Mouse (Mus musculus): ENCODE results near the gene Taar7e. TPM values are rescaled to one million over a fixed set of nuclear protein-coding genes. Genes with fewer than 3 reads are reported as not detected.

The Taar7e gene
- not detected in 2 replicates for polyA plus RNA-seq (2015; fragmentation: Nextera tagmentation; extraction: Ambion mirVana)

GRCm38 (mm10) chr10:24037314-24037713, at the start of gene Taar7e:
Taar7e (plus strand) TSS chr10:24037614.
- Histone ChIP-seq H3K9ac (no peak within 1 kb of the TSS), H3K36me3 (no peaks in the 10 kb centered on the region), H3K4me1 (no peaks in the 10 kb centered on the region), H3K4me2 (no peak within 1 kb of the TSS), H3K27me3 (no peaks in the 10 kb centered on the region), H3K27ac (no peak within 1 kb of the TSS), H3K4me3 (no peak within 1 kb of the TSS), H3K9me3 (no peaks in the 10 kb centered on the region)
- no peak for ATAC-seq (ENCODE audit: insufficient number of reproducible peaks, low FRiP score, low TSS enrichment, low read depth)
- WGBS: 85% methylated on average over 2 of the region's 2 CpGs

DNA sequence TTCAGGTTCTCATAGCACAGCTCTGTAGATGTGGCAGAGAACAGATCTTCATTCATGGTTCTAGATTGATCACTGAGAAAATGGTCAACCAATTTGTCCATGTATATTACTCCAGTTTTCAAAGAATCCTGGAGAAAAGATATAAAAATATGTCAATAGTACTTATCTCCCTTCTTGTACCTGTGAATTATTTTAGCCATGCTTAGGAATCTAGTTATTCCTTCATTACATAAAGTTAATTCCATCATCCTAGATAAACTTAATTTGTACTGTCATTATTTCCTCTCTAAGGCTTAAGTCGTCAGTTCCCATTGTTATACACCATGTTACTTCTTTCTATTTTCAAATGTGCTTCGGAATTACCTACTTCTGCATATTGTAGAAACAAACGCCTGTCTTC, 44.0 kb upstream of the Taar7e start, which contains the start of gene Taar7a:
Taar7a (minus strand) TSS at position 101 of the 400 bp plus-strand sequence.
- Histone ChIP-seq H3K27me3 (no peaks in the 10 kb centered on the region), H3K9me3 (no peaks in the 10 kb centered on the region), H3K27ac (no peak within 1 kb of the TSS), H3K9ac (no peak within 1 kb of the TSS), H3K4me1 (no peaks in the 10 kb centered on the region), H3K36me3 (no peaks in the 10 kb centered on the region), H3K4me2 (no peak within 1 kb of the TSS), H3K4me3 (no peak within 1 kb of the TSS)
- 80% methylated on average over 3 of the region's 3 CpGs for WGBS
- no peak for ATAC-seq (ENCODE audit: insufficient number of reproducible peaks, low FRiP score, low TSS enrichment, low read depth)

GRCm38 (mm10) chr10:23999639-24000038, 37.8 kb upstream of the Taar7e start, which contains the start of gene Taar7b:
Taar7b (plus strand) TSS chr10:23999939.
- WGBS: 84% methylated on average over 1 of the region's 1 CpGs
- no peaks in the 10 kb centered on the region for H3K9me3 ChIP-seq

GRCm38 (mm10) chr10:24006442-24006841, 31.0 kb upstream of the Taar7e start:
- H3K36me3 ChIP-seq: no peaks in the 10 kb centered on the region
- 72% methylated on average over 1 of the region's 1 CpGs for WGBS
- no peak overlapping the region for H3K27ac ChIP-seq
- no peaks in the 10 kb centered on the region for H3K9me3 ChIP-seq
- no peaks in the 10 kb centered on the region for H3K27me3 ChIP-seq
- H3K9ac ChIP-seq: no peak overlapping the region
- no peak overlapping the region for H3K4me3 ChIP-seq
- H3K4me2 ChIP-seq: no peak overlapping the region
- ATAC-seq (ENCODE audit: insufficient number of reproducible peaks, low FRiP score, low TSS enrichment, low read depth): no peak
- no peaks in the 10 kb centered on the region for H3K4me1 ChIP-seq

More at GRCm38 (mm10) chr10:23999639-24000038, 37.8 kb upstream of the Taar7e start, which contains the start of gene Taar7b:
- Histone ChIP-seq H3K4me1 (no peaks in the 10 kb centered on the region), H3K4me2 (no peak within 1 kb of the TSS), H3K9ac (no peak within 1 kb of the TSS), H3K27me3 (no peaks in the 10 kb centered on the region), H3K27ac (no peak within 1 kb of the TSS), H3K4me3 (no peak within 1 kb of the TSS), H3K36me3 (no peaks in the 10 kb centered on the region)
- no peak for ATAC-seq (ENCODE audit: insufficient number of reproducible peaks, low FRiP score, low TSS enrichment, low read depth)

DNA sequence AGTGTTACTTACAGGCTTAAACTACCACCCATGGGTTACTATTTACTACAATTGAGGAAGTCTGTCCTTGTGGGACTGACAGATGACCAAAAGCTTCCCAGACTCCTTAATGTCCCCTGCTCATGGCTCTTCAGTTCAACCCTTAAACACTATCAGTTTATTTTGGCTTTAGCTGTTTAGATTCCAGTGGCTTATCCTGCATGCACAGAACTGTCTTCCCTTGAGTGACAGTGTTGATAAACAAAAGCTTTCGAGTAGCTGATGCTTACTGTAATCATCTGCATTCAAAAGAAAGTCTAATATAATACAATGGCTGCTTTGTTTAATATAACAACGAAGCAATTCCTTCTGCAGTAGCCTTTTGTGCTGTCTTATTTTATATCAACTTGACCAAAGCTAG, 30.4 kb upstream of the Taar7e start:
- no peak for ATAC-seq (ENCODE audit: insufficient number of reproducible peaks, low FRiP score, low TSS enrichment, low read depth)
- no peak overlapping the region for H3K4me3 ChIP-seq
- 58% methylated on average over 2 of the region's 2 CpGs for WGBS

GRCm38 (mm10) chr10:24008143-24008542, 29.3 kb upstream of the Taar7e start:
- Histone ChIP-seq H3K4me2 (no peak overlapping the region), H3K27me3 (no peaks in the 10 kb centered on the region), H3K9ac (no peak overlapping the region), H3K9me3 (no peaks in the 10 kb centered on the region), H3K4me3 (no peak overlapping the region), H3K27ac (no peak overlapping the region), H3K4me1 (no peaks in the 10 kb centered on the region), H3K36me3 (no peaks in the 10 kb centered on the region)
- 90% methylated on average over 1 of the region's 1 CpGs for WGBS
- no peak for ATAC-seq (ENCODE audit: insufficient number of reproducible peaks, low FRiP score, low TSS enrichment, low read depth)

More for the DNA sequence above, 30.4 kb upstream of the Taar7e start:
- Histone ChIP-seq H3K9ac (no peak overlapping the region), H3K4me2 (no peak overlapping the region), H3K36me3 (no peaks in the 10 kb centered on the region), H3K27ac (no peak overlapping the region), H3K27me3 (no peaks in the 10 kb centered on the region), H3K9me3 (no peaks in the 10 kb centered on the region), H3K4me1 (no peaks in the 10 kb centered on the region)

- no peaks in the 10 kb centered on the region for H3K36me3 ChIP-seq
- H3K9ac ChIP-seq: no peak within 1 kb of the TSS
- no peak within 1 kb of the TSS for H3K4me2 ChIP-seq
- no peak within 1 kb of the TSS for H3K4me3 ChIP-seq
- no peaks in the 10 kb centered on the region for H3K27me3 ChIP-seq
- ATAC-seq (ENCODE audit: insufficient number of reproducible peaks, low FRiP score, low TSS enrichment, low read depth): no peak
- H3K27ac ChIP-seq: no peak within 1 kb of the TSS
- H3K4me1 ChIP-seq: no peaks in the 10 kb centered on the region
- H3K9me3 ChIP-seq: no peaks in the 10 kb centered on the region
Measured at GRCm38 (mm10) chr10:24026922-24027321, 10.5 kb upstream of the Taar7e start, which contains the start of gene Taar7d. Taar7d (plus strand) TSS chr10:24027222.

DNA sequence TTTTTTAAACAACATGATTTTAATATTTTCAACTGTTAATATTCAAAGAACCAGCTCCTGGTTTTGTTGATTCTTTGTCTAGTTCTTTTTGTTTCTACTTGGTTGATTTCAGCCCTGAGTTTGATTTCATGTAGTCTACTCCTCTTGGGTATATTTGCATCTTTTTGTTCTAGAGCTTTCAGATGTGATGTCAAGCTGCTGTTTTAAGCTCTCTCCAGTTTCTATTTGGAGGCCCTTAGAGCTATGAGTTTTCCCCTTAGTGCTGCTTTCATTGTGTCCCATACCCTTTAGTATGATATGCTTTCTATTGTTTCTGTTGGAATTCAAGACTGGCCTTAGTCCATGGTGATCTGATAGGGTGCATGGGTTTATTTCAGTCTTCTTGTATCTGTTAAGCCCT, 6.1 kb upstream of the Taar7e start:
- Histone ChIP-seq H3K36me3 (no peaks in the 10 kb centered on the region), H3K4me2 (no peak overlapping the region), H3K27me3 (no peaks in the 10 kb centered on the region), H3K9ac (no peak overlapping the region), H3K27ac (no peak overlapping the region), H3K4me1 (no peaks in the 10 kb centered on the region), H3K9me3 (no peaks in the 10 kb centered on the region), H3K4me3 (no peak overlapping the region)
- ATAC-seq (ENCODE audit: insufficient number of reproducible peaks, low FRiP score, low TSS enrichment, low read depth): no peak

- Histone ChIP-seq H3K4me3 (no peak overlapping the region), H3K4me2 (no peak overlapping the region), H3K27ac (no peak overlapping the region), H3K9me3 (no peaks in the 10 kb centered on the region), H3K36me3 (no peaks in the 10 kb centered on the region), H3K4me1 (no peaks in the 10 kb centered on the region), H3K27me3 (no peaks in the 10 kb centered on the region), H3K9ac (no peak overlapping the region)
- ATAC-seq (ENCODE audit: insufficient number of reproducible peaks, low FRiP score, low TSS enrichment, low read depth): no peak
- WGBS: 80% methylated on average over 2 of the region's 2 CpGs
Measured at GRCm38 (mm10) chr10:24040120-24040869, 2.9 kb downstream of the Taar7e start.

DNA sequence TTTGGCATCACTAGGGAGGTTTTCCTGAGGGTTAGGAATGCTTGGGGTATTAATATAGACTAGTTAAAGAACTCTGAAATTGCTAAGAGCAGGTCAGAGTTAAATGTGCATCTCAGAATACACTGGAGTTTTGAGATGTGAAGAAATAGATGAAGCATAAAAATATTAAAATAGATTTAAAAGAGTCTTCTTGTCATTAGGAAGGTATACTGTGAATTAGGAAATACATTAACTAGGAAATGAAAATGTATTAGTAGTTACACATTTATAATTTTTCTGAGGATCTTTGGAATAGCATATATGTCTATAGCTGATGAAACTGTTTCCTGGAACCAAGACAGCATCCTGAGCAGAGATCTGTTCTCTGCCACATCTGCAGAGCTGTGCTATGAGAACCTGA, 11.8 kb downstream of the Taar7e start, which contains the start of gene Taar7f:
Taar7f (plus strand) TSS at position 301 of the 400 bp plus-strand sequence.
- no peak for ATAC-seq (ENCODE audit: insufficient number of reproducible peaks, low FRiP score, low TSS enrichment, low read depth)
- Histone ChIP-seq H3K9me3 (no peaks in the 10 kb centered on the region), H3K27me3 (no peaks in the 10 kb centered on the region), H3K27ac (no peak within 1 kb of the TSS), H3K9ac (no peak within 1 kb of the TSS), H3K36me3 (no peaks in the 10 kb centered on the region), H3K4me3 (no peak within 1 kb of the TSS), H3K4me2 (no peak within 1 kb of the TSS), H3K4me1 (no peaks in the 10 kb centered on the region)

DNA sequence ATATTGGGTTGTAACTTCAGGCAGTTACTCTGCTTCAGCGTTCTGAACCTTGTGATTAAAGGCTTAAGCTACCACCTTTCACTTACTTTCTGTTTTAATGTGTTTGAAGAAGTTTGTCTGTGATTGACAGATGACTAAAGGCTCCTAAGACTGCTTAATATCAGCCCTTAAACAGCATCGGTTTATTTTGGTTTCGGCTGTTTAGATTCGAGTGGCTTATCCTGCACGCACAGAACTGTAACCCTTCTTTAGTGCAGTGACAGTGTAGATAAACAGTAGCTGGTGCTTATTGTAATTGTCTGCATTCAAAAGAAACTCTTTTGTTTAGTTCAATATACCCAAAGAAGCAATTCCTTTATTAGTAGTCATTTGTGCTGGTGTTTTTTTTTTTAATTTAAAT, 14.6 kb downstream of the Taar7e start:
- no peak overlapping the region for H3K9ac ChIP-seq
- H3K36me3 ChIP-seq: no peaks in the 10 kb centered on the region
- H3K4me1 ChIP-seq: no peaks in the 10 kb centered on the region
- no peak for ATAC-seq (ENCODE audit: insufficient number of reproducible peaks, low FRiP score, low TSS enrichment, low read depth)
- no peaks in the 10 kb centered on the region for H3K9me3 ChIP-seq
- H3K4me3 ChIP-seq: no peak overlapping the region
- no peak overlapping the region for H3K27ac ChIP-seq
- no peak overlapping the region for H3K4me2 ChIP-seq
- no peaks in the 10 kb centered on the region for H3K27me3 ChIP-seq
- 70% methylated on average over 5 of the region's 5 CpGs for WGBS

GRCm38 (mm10) chr10:24058986-24059385, 21.6 kb downstream of the Taar7e start:
- Histone ChIP-seq H3K36me3 (no peaks in the 10 kb centered on the region), H3K4me1 (no peaks in the 10 kb centered on the region), H3K4me3 (no peak overlapping the region), H3K9me3 (no peaks in the 10 kb centered on the region), H3K4me2 (no peak overlapping the region), H3K9ac (no peak overlapping the region), H3K27ac (no peak overlapping the region), H3K27me3 (no peaks in the 10 kb centered on the region)
- 83% methylated on average over 3 of the region's 3 CpGs for WGBS
- ATAC-seq (ENCODE audit: insufficient number of reproducible peaks, low FRiP score, low TSS enrichment, low read depth): no peak
